Mouse (Mus musculus) thymus, postnatal 36 days (tissue): ENCODE data around the gene Cpm.
A peak's percentile ranks its signal among the peaks of the same experiment; 100 is the strongest.
"Not testable (repeated sequence)": the region's sequence is repeated elsewhere in the genome, so short reads cannot be mapped to it uniquely, and the experiment has no call there.

Experiments used
- DNase-seq, 2 experiments: peaks; one replicate each; pipeline ENCODE4 v3.0.0; 2022; ENCODE audit warnings: mixed read lengths in 2 of 2

The Cpm gene

GRCm38 (mm10) chr10:117726888-117727385 lies 97.6 kb downstream of the Cpm start:
- DNase-seq, result no peak

GRCm38 (mm10) chr10:117727518-117728110 lies 98.3 kb downstream of the Cpm start:
- no peak for DNase-seq

GRCm38 (mm10) chr10:117728574-117728973 lies 99.3 kb downstream of the Cpm start:
- DNase-seq, result no peak

DNA sequence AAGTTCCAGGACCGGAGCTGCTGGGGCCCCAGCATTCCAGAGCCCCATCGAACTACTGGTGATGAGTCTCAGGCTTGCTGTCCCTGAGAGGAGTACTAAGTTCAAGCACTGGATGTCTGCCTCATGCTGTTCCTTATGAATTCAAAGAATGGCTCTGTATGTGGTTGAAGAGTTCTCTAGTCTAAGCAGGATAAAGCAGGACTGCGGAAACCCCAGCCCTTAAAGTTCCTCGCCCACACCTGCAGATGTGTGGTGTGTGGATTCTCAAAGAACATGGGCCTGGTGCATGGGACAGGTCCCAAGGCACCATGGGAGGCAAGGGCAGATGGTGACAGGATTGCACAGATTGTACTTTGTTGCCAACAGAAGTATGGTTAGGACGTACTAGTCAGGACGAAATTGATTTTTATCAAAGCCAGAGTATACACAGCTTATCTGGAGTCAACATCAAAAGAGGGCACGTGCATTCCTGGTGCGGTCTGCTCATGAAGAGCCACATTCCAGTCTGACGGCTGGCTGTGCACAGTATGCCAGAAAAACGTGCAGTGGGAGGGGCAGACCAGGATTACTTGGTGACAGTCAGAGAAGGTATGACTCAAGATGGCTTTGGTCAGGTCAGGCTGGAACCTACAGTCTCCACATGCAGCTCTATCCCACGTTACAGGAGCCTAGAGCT lies 100.0 kb downstream of the Cpm start:
- DNase-seq, result no peak

GRCm38 (mm10) chr10:117730140-117730539 lies 100.8 kb downstream of the Cpm start:
- no peak for DNase-seq

DNA sequence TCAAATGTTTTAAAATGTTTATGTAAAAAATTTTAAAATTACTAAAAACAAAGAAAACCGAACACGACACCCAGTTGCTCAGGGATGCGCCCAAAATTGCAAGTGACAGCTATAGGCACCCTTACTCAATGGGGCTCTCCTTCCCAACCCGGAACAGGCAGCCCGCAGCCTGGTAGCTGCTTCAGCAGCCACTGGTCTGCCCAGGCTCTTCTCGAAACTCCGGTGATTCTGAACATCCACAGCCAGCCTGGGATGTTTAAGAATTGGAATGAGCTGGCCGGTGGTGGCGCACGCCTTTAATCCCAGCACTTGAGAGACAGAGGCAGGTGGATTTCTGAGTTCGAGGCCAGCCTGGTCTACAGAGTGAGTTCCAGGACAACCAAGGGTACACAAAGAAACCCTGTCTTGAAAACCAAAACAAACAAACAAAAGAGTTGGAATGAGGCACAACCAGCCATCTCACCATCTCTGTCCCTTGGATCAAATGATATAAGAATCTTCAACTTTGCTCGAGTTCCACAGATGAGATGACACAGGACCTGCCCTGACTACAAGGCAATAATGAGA lies 101.4 kb downstream of the Cpm start:
- no peak for DNase-seq

DNA sequence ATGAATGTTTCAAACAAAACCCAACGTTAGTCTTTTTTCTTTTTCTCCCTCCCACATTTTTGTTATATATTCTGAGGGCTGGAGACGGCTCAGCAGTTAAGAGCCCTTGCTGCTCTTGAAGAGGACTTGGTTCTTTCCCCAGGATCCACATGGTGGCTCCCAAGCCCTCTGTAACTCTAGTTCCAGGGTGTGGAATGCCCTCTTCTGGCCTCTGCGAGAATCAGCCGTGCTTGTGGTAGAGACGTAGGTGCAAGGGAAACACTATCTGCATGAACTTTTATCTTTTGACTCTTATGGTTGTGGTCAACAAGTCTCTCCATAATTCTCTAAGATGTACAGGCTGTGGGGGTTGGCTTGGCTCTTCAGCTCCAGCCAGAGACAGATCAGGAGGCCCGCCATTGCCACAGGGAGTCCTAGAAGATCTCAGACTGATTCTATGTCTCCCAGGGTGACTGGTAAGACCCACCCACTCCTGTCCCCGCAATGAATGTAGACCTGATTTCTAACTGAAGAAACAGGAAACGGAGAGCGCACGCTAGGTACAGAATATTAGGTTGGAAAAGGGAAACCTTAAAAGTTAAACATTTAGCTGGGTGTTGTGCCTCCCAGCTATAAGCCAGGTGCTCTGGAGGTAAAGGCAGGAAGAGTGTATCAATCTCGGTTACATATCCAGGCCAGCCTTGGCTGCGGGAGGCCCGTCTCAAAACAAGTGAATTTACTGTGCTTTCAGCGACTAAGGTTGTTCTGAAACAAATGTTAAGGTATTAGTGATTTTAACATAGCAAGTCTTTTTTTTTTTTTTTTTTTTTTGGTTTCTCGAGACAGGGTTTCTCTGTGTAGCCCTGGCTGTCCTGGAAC lies 102.2 kb downstream of the Cpm start:
- peak; percentile 72 to 77 for DNase-seq

GRCm38 (mm10) chr10:117732184-117732583 lies 102.9 kb downstream of the Cpm start:
- DNase-seq, result no peak

GRCm38 (mm10) chr10:117732962-117733592 lies 103.8 kb downstream of the Cpm start:
- DNase-seq, result no peak

- not testable (repeated sequence) for DNase-seq
These were observed 104.3 kb downstream of the Cpm start for GRCm38 (mm10) chr10:117733626-117734025.

- not testable (repeated sequence) for DNase-seq
These were observed 105.0 kb downstream of the Cpm start for GRCm38 (mm10) chr10:117734104-117734852.

DNA sequence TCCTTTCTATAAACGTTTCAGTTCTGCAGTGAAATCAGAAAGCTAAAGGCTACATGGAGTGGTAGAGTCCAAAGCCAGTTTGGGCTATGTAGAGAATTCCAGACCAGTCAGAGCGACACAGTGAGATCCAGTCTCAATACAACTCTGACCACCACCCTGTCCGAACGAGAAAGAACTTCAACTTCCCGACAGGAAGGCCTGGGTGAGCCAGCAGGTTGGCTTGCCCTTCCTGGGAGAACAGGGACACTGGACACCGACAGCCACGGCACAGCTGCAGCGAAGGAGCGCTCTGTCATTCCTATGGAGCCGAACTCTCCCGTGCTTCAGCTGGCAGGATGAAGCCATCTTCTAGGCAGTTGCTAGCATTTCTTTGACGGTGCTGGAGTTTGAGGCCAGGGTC lies 106.1 kb downstream of the Cpm start:
- not testable (repeated sequence) for DNase-seq

GRCm38 (mm10) chr10:117736573-117736972 lies 107.3 kb downstream of the Cpm start:
- no peak for DNase-seq
